Mouse (Mus musculus): ENCODE measurements around the gene C1qtnf9.

- no peak for TF ChIP-seq CTCF (IDR thresholded peaks at IDR 0.05; ENCODE audit: low read depth)
- TF ChIP-seq EP300 (optimal IDR thresholded peaks at IDR 0.05): no peak
Observed at GRCm38 (mm10) chr14:60741490-60741981, 26.4 kb upstream of the C1qtnf9 start.

All from stomach, postnatal 0 days (tissue).